ENCODE assay signal across 12 mouse cellular contexts in genomic region chr3:116804746-116805285, GRCm38 (mm10). TPM values are rescaled to one million over a fixed set of nuclear protein-coding genes. Genes with fewer than 3 reads are reported as not detected.
A peak's percentile ranks its signal among the peaks of the same experiment; 100 is the strongest.
DNase-seq lines count a peak whose midpoint lies in the region; ATAC-seq and TF ChIP-seq lines count a peak whose summit lies in the region.
"Had no signal": no experiment of that assay in that cellular context is flagged by ENCODE, and none has a peak within 500 bp of the region (broad histone marks: within the 10 kb centered on the region; RNA-seq: fewer than 3 reads in every experiment).

No protein-coding gene starts in this region.

- peaks cover 6% of the 10 kb centered on the region for H3K4me1 ChIP-seq in heart, adult 2 months (ENCODE audit: control insufficient read depth, insufficient read depth, low read length)
- peaks cover 21% of the 10 kb centered on the region for H3K4me1 ChIP-seq in kidney, embryonic 16.5 days (ENCODE audit: insufficient read depth, low read length)
- H3K4me1 ChIP-seq in embryonic facial prominence, embryonic 10.5 days = peaks cover 23% of the 10 kb centered on the region
- peaks cover 7% of the 10 kb centered on the region for H3K4me1 ChIP-seq in limb, embryonic 12.5 days (replicated peaks)

- no peak for TF ChIP-seq POLR2A in heart, adult 2 months (IDR thresholded peaks at IDR 0.05; ENCODE audit: insufficient read depth, low read depth, low read length)

- intact Hi-C loops in heart, adult 2 months (cut with DNase I) = no loop called here

- no peak for TF ChIP-seq EP300 in heart, adult 2 months (IDR thresholded peaks at IDR 0.05; ENCODE audit: insufficient read depth, low read depth, low read length)

- no peak for ATAC-seq in kidney, embryonic 16.5 days (ENCODE audit: low FRiP score, low TSS enrichment)
- ATAC-seq in limb, embryonic 12.5 days (ENCODE audit: insufficient number of reproducible peaks, insufficient read depth, low FRiP score, low TSS enrichment, low read depth) = no peak
- ATAC-seq in megakaryocyte-erythroid progenitor cell, adult 5-6 weeks (replicated peaks; ENCODE audit: low FRiP score, low TSS enrichment, poor library complexity, severe bottlenecking) = no peak

- no peaks in the 10 kb centered on the region; the same call in none of the 2 replicates for H3K79me2 ChIP-seq in heart, adult 2 months (replicated peaks; ENCODE audit: control insufficient read depth, insufficient read depth, low read length)

- H3K27me3 ChIP-seq in heart, adult 2 months (ENCODE audit: control insufficient read depth, insufficient read depth, low read length) = no peaks in the 10 kb centered on the region
- no peaks in the 10 kb centered on the region for H3K27me3 ChIP-seq in kidney, embryonic 16.5 days (ENCODE audit: insufficient read depth, low read length)
- H3K27me3 ChIP-seq in embryonic facial prominence, embryonic 10.5 days (replicated peaks; ENCODE audit: low read depth, poor library complexity, severe bottlenecking) = no peaks in the 10 kb centered on the region
- no peaks in the 10 kb centered on the region for H3K27me3 ChIP-seq in limb, embryonic 12.5 days
- H3K27me3 ChIP-seq: embryonic facial prominence, embryonic 13.5 days had no signal

- peak overlapping the region; percentile 36 for H3K4me2 ChIP-seq in kidney, embryonic 16.5 days (replicated peaks; ENCODE audit: low read depth, low read length)
- peak overlapping the region; percentile 27 for H3K4me2 ChIP-seq in limb, embryonic 12.5 days
- H3K4me2 ChIP-seq: embryonic facial prominence, embryonic 13.5 days had no signal

- peaks cover 29% of the 10 kb centered on the region for H3K36me3 ChIP-seq in heart, adult 2 months (ENCODE audit: control insufficient read depth, insufficient read depth, low read length)
- peaks cover 3% of the 10 kb centered on the region; the same call in 1 of the 2 replicates for H3K36me3 ChIP-seq in kidney, embryonic 16.5 days (ENCODE audit: insufficient read depth, low read length)
- H3K36me3 ChIP-seq in embryonic facial prominence, embryonic 10.5 days (replicated peaks) = no peaks in the 10 kb centered on the region; the same call in 1 of the 2 replicates
- peaks cover 5% of the 10 kb centered on the region; the same call in 1 of the 2 replicates for H3K36me3 ChIP-seq in limb, embryonic 12.5 days

- no peak for TF ChIP-seq CTCF in heart, adult 2 months (IDR thresholded peaks at IDR 0.05)

- H3K4me3 ChIP-seq in heart, adult 2 months = no peak overlapping the region
- H3K4me3 ChIP-seq in kidney, embryonic 16.5 days (ENCODE audit: low read length) = peak overlapping the region; percentile 1; the same call in 1 of the 2 replicates
- no peak overlapping the region; the same call in 1 of the 2 replicates for H3K4me3 ChIP-seq in embryonic facial prominence, embryonic 10.5 days
- H3K4me3 ChIP-seq in limb, embryonic 12.5 days (replicated peaks) = no peak overlapping the region
- H3K4me3 ChIP-seq: embryonic facial prominence, embryonic 13.5 days had no signal

- no peaks in the 10 kb centered on the region for H3K9me3 ChIP-seq in kidney, embryonic 16.5 days (ENCODE audit: low read length)
- no peaks in the 10 kb centered on the region for H3K9me3 ChIP-seq in embryonic facial prominence, embryonic 10.5 days
- no peaks in the 10 kb centered on the region for H3K9me3 ChIP-seq in limb, embryonic 12.5 days
- H3K9me3 ChIP-seq: embryonic facial prominence, embryonic 13.5 days had no signal

- no peak for DNase-seq in heart, adult 2 months
- no peak for DNase-seq in heart, adult 11 months
- DNase-seq in kidney, adult 9 months = no peak
- DNase-seq in embryonic facial prominence, embryonic 10.5 days (ENCODE audit: low spot score) = peak; percentile 12
- no peak for DNase-seq in frontal cortex, adult 2 months (ENCODE audit: extremely low spot score in 1 of 2, low spot score in 1 of 2)
- DNase-seq: gastrocnemius, postnatal 14 days; kidney, postnatal 4 days; lung, postnatal 4 days had no signal

- H3K9ac ChIP-seq in heart, adult 2 months (ENCODE audit: low read depth, low read length) = peak overlapping the region; percentile 14
- H3K9ac ChIP-seq in kidney, embryonic 16.5 days (replicated peaks; ENCODE audit: low read length) = 0 out of 2 replicates have a peak overlapping the region, but pooled peaks have one; percentile 8
- H3K9ac ChIP-seq in limb, embryonic 12.5 days (replicated peaks) = no peak overlapping the region
- H3K9ac ChIP-seq: embryonic facial prominence, embryonic 13.5 days had no signal

- 56% methylated on average over 6 of the region's 6 CpGs for WGBS in heart, adult 2 months
- WGBS in kidney, embryonic 16.5 days = 28% methylated on average over 6 of the region's 6 CpGs
- 48% methylated on average over 6 of the region's 6 CpGs for WGBS in embryonic facial prominence, embryonic 10.5 days
- 14% methylated on average over 6 of the region's 6 CpGs for WGBS in limb, embryonic 12.5 days

- no peak overlapping the region for H3K27ac ChIP-seq in heart, adult 2 months
- peak overlapping the region; percentile 8; the same call in 1 of the 2 replicates for H3K27ac ChIP-seq in kidney, embryonic 16.5 days (ENCODE audit: low read length)
- H3K27ac ChIP-seq in embryonic facial prominence, embryonic 10.5 days (replicated peaks) = 0 out of 2 replicates have a peak overlapping the region, but pooled peaks have one; percentile 19
- no peak overlapping the region for H3K27ac ChIP-seq in limb, embryonic 12.5 days
- H3K27ac ChIP-seq: embryonic facial prominence, embryonic 13.5 days had no signal

RNA-seq across cellular contexts. Expression of gene Agl, which starts 3.1 kb away (rescaled TPM):
- total RNA-seq in heart, adult 2 months (2021) = 100 to 1,000 TPM; 173 to 200 TPM
- polyA plus RNA-seq in heart, adult 2 months (2012; rRNA removed) = 41.1 and 99.5 TPM in 2 replicates
- polyA plus RNA-seq in kidney, embryonic 16.5 days (2015; fragmentation: Nextera tagmentation; extraction: Ambion mirVana) = 18.1 and 20.6 TPM in 2 replicates
- 9.9 and 10.2 TPM in 2 replicates for polyA plus RNA-seq in embryonic facial prominence, embryonic 10.5 days (2016; fragmentation: Nextera tagmentation; extraction: Ambion mirVana)
- 16.3 and 16.4 TPM in 2 replicates for polyA plus RNA-seq in limb, embryonic 12.5 days (2016; fragmentation: Nextera tagmentation; extraction: Ambion mirVana)
- 14.2 and 14.4 TPM in 2 replicates for polyA plus RNA-seq in frontal cortex, adult 2 months (2012; rRNA removed)
- 11.3 and 13.3 TPM in 2 replicates for total RNA-seq in megakaryocyte-erythroid progenitor cell, adult 5-6 weeks (2014; fragmentation: Nextera tagmentation)
- 6.2 and 7.8 TPM in 2 replicates for total RNA-seq in megakaryocyte-erythroid progenitor cell, adult 5-6 weeks (2017)

RNA-seq across cellular contexts. Expression of gene Frrs1, which starts 54.4 kb away (rescaled TPM):
- total RNA-seq in heart, adult 2 months (2021) = 1 to 10 TPM; 2.4 to 3.2 TPM
- 3.6 TPM in 2 replicates for polyA plus RNA-seq in heart, adult 2 months (2012; rRNA removed)
- polyA plus RNA-seq in kidney, embryonic 16.5 days (2015; fragmentation: Nextera tagmentation; extraction: Ambion mirVana) = 22.4 and 28.1 TPM in 2 replicates
- polyA plus RNA-seq in embryonic facial prominence, embryonic 10.5 days (2016; fragmentation: Nextera tagmentation; extraction: Ambion mirVana) = 13.8 and 15.1 TPM in 2 replicates
- 9.4 and 9.8 TPM in 2 replicates for polyA plus RNA-seq in limb, embryonic 12.5 days (2016; fragmentation: Nextera tagmentation; extraction: Ambion mirVana)
- polyA plus RNA-seq in frontal cortex, adult 2 months (2012; rRNA removed) = 1.2 and 1.7 TPM in 2 replicates
- total RNA-seq in megakaryocyte-erythroid progenitor cell, adult 5-6 weeks (2014; fragmentation: Nextera tagmentation) = 59.9 and 65.4 TPM in 2 replicates
- 29.3 and 37.6 TPM in 2 replicates for total RNA-seq in megakaryocyte-erythroid progenitor cell, adult 5-6 weeks (2017)

Comparison
In these comparisons a context has a peak if more than half of its experiments do, and no peak if none do; other contexts are left out.
1. H3K27ac ChIP-seq: peak in kidney, embryonic 16.5 days (single experiment) and embryonic facial prominence, embryonic 10.5 days (single experiment); none in heart, adult 2 months (single experiment) and limb, embryonic 12.5 days (single experiment).